ENCODE assay signal across 10 mouse cellular contexts in genomic region chr6:72659717-72660390, GRCm38 (mm10). TPM values are rescaled to one million over a fixed set of nuclear protein-coding genes. Genes with fewer than 3 reads are reported as not detected.
DNase-seq lines count a peak whose midpoint lies in the region; ATAC-seq lines count a peak whose summit lies in the region.
"Had no signal": no experiment of that assay in that cellular context is flagged by ENCODE, and none has a peak within 500 bp of the region (broad histone marks: within the 10 kb centered on the region; RNA-seq: fewer than 3 reads in every experiment).

No protein-coding gene starts in this region.

- WGBS in heart, embryonic 13.5 days = 42% methylated on average over 8 of the region's 8 CpGs
- WGBS in embryonic facial prominence, embryonic 10.5 days = 84% methylated on average over 8 of the region's 8 CpGs
- WGBS in limb, embryonic 10.5 days = 77% methylated on average over 8 of the region's 8 CpGs
- 91% methylated on average over 8 of the region's 8 CpGs for WGBS in midbrain, embryonic 10.5 days
- WGBS in forebrain, embryonic 12.5 days = 89% methylated on average over 8 of the region's 8 CpGs

- ATAC-seq in heart, embryonic 13.5 days (ENCODE audit: extremely low read depth, insufficient number of reproducible peaks, low FRiP score, low TSS enrichment) = 0 out of 2 replicates have a peak, but pooled peaks have one; percentile 18
- ATAC-seq in forebrain, embryonic 12.5 days (ENCODE audit: low FRiP score) = no peak

- H3K36me3 ChIP-seq in heart, embryonic 13.5 days = no peaks in the 10 kb centered on the region
- 0 out of 2 replicates have a peak, but pooled peaks cover 11% of the 10 kb centered on the region for H3K36me3 ChIP-seq in embryonic facial prominence, embryonic 10.5 days (replicated peaks)
- H3K36me3 ChIP-seq in limb, embryonic 10.5 days = 0 out of 2 replicates have a peak, but pooled peaks cover 2% of the 10 kb centered on the region
- H3K36me3 ChIP-seq in midbrain, embryonic 10.5 days = no peaks in the 10 kb centered on the region
- H3K36me3 ChIP-seq in forebrain, embryonic 12.5 days (replicated peaks) = no peaks in the 10 kb centered on the region
- H3K36me3 ChIP-seq: neural tube, embryonic 12.5 days had no signal

- H3K4me2 ChIP-seq in heart, embryonic 13.5 days = 0 out of 2 replicates have a peak overlapping the region, but pooled peaks have one; percentile 6
- no peak overlapping the region for H3K4me2 ChIP-seq in forebrain, embryonic 12.5 days
- H3K4me2 ChIP-seq: neural tube, embryonic 12.5 days had no signal

- H3K9me3 ChIP-seq in heart, embryonic 13.5 days = no peaks in the 10 kb centered on the region
- H3K9me3 ChIP-seq in embryonic facial prominence, embryonic 10.5 days = no peaks in the 10 kb centered on the region
- H3K9me3 ChIP-seq in limb, embryonic 10.5 days (replicated peaks) = no peaks in the 10 kb centered on the region
- H3K9me3 ChIP-seq in midbrain, embryonic 10.5 days (replicated peaks) = no peaks in the 10 kb centered on the region
- no peaks in the 10 kb centered on the region for H3K9me3 ChIP-seq in forebrain, embryonic 12.5 days
- H3K9me3 ChIP-seq: neural tube, embryonic 12.5 days had no signal

- H3K27ac ChIP-seq in heart, embryonic 13.5 days (replicated peaks) = peak overlapping the region; percentile 70
- H3K27ac ChIP-seq in embryonic facial prominence, embryonic 10.5 days (replicated peaks) = peak overlapping the region; percentile 69; the same call in 1 of the 2 replicates
- H3K27ac ChIP-seq in limb, embryonic 10.5 days = 0 out of 2 replicates have a peak overlapping the region, but pooled peaks have one; percentile 15
- no peak overlapping the region for H3K27ac ChIP-seq in midbrain, embryonic 10.5 days (replicated peaks)
- H3K27ac ChIP-seq in forebrain, embryonic 12.5 days = no peak overlapping the region
- H3K27ac ChIP-seq: neural tube, embryonic 12.5 days had no signal

- H3K4me3 ChIP-seq in heart, embryonic 13.5 days = no peak overlapping the region
- no peak overlapping the region for H3K4me3 ChIP-seq in embryonic facial prominence, embryonic 10.5 days
- no peak overlapping the region for H3K4me3 ChIP-seq in limb, embryonic 10.5 days
- no peak overlapping the region for H3K4me3 ChIP-seq in midbrain, embryonic 10.5 days
- H3K4me3 ChIP-seq in forebrain, embryonic 12.5 days (replicated peaks) = no peak overlapping the region
- H3K4me3 ChIP-seq: neural tube, embryonic 12.5 days had no signal

- no peak for DNase-seq in heart, adult 9 months (ENCODE audit: low spot score in 2 of 2)
- DNase-seq in 416B (ENCODE audit: low read depth) = peak; percentile 87
- DNase-seq in embryonic facial prominence, embryonic 10.5 days (ENCODE audit: low spot score) = no peak
- no peak for DNase-seq in limb, embryonic 10.5 days (ENCODE audit: low spot score)
- DNase-seq in c-Kit-positive CD71-positive TER-119-positive erythroid progenitor cells, embryonic 14.5 days (ENCODE audit: low spot score) = no peak
- DNase-seq in midbrain, embryonic 10.5 days (ENCODE audit: low spot score) = no peak
- DNase-seq: cerebellum, adult 9-10 months had no signal

- H3K4me1 ChIP-seq in heart, embryonic 13.5 days = peaks cover 75% of the 10 kb centered on the region
- peaks cover 87% of the 10 kb centered on the region for H3K4me1 ChIP-seq in embryonic facial prominence, embryonic 10.5 days
- peaks cover 71% of the 10 kb centered on the region for H3K4me1 ChIP-seq in limb, embryonic 10.5 days
- peaks cover 23% of the 10 kb centered on the region for H3K4me1 ChIP-seq in midbrain, embryonic 10.5 days
- peaks cover 26% of the 10 kb centered on the region for H3K4me1 ChIP-seq in forebrain, embryonic 12.5 days

- no peaks in the 10 kb centered on the region for H3K27me3 ChIP-seq in heart, embryonic 13.5 days (replicated peaks)
- H3K27me3 ChIP-seq in embryonic facial prominence, embryonic 10.5 days (replicated peaks; ENCODE audit: low read depth, poor library complexity, severe bottlenecking) = no peaks in the 10 kb centered on the region
- H3K27me3 ChIP-seq in limb, embryonic 10.5 days (ENCODE audit: low read depth, poor library complexity, severe bottlenecking) = no peaks in the 10 kb centered on the region
- no peaks in the 10 kb centered on the region for H3K27me3 ChIP-seq in midbrain, embryonic 10.5 days (ENCODE audit: low read depth, poor library complexity, severe bottlenecking)
- no peaks in the 10 kb centered on the region for H3K27me3 ChIP-seq in forebrain, embryonic 12.5 days
- H3K27me3 ChIP-seq: neural tube, embryonic 12.5 days had no signal

- no peak overlapping the region for H3K9ac ChIP-seq in heart, embryonic 13.5 days
- H3K9ac ChIP-seq in forebrain, embryonic 12.5 days = no peak overlapping the region
- H3K9ac ChIP-seq: neural tube, embryonic 12.5 days had no signal

RNA-seq across cellular contexts. Expression of gene Tgoln1, which starts 43.1 kb away (rescaled TPM):
- polyA plus RNA-seq in heart, embryonic 13.5 days (2015; fragmentation: Nextera tagmentation; extraction: Ambion mirVana) = 21.5 and 24.0 TPM in 2 replicates
- 26.2 and 27.9 TPM in 2 replicates for polyA plus RNA-seq in embryonic facial prominence, embryonic 10.5 days (2016; fragmentation: Nextera tagmentation; extraction: Ambion mirVana)
- polyA plus RNA-seq in limb, embryonic 10.5 days (2016; fragmentation: Nextera tagmentation; extraction: Ambion mirVana) = 22.2 and 24.5 TPM in 2 replicates
- 33.3 and 35.4 TPM in 2 replicates for polyA plus RNA-seq in midbrain, embryonic 10.5 days (2016; fragmentation: Nextera tagmentation; extraction: Ambion mirVana)
- polyA plus RNA-seq in forebrain, embryonic 12.5 days (2016; fragmentation: Nextera tagmentation; extraction: Ambion mirVana) = 31.0 and 32.1 TPM in 2 replicates

Comparison
In these comparisons a context has a peak if more than half of its experiments do, and no peak if none do; other contexts are left out.
1. H3K27ac ChIP-seq: peak in heart, embryonic 13.5 days (single experiment), embryonic facial prominence, embryonic 10.5 days (single experiment) and limb, embryonic 10.5 days (single experiment); none in midbrain, embryonic 10.5 days (single experiment) and forebrain, embryonic 12.5 days (single experiment).